Mouse (Mus musculus) spleen, embryonic (tissue): Measurements from ENCODE around the gene Gtpbp10.

Experiments used
- CTCF ChIA-PET: fragments of 350-600 bp; sonication (Branson Sonifier 250); formaldehyde crosslinking; loops from one replicate; lab custom pipeline; 2022; lab: Charles Lee

Gene Gtpbp10

DNA sequence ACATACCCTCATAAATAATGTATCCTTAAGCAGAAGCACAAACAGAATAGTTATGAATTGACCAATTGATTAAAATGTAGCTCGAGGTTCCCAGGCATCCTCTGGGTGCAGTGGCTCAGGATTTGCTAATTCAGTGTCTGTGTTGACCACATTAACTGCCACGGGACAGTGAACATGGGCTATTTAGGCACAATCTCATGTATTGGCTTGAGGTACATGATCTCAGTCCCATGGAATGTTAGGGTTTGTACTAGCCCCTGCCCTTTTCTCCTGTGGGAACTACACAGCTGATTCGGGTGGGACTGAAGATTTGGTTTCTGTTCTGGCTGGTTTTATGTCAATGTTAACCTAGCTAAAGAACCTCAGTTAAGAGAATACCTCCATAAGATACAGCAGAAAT lies 62.9 kb downstream of the Gtpbp10 start:
- CTCF ChIA-PET: no interaction called here

DNA sequence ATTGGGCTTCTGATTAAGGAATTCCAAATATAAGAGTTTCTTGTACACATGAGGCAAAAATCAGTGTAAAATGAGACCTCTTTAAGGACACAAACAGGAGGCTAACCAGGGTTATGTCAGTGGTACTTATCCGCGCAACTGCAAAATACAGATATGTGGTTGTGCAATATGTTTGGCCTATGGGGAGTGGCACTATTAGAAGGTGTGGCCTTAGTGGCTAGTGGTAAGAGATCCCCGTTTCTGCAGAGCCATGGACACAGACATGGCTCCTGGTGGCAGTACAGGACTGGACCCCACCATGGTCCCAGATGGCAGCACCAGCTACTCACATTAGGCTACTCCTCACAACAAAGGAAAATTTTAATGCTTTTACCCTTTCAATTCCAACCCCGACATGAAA lies 64.3 kb downstream of the Gtpbp10 start:
- CTCF ChIA-PET: no interaction called here

DNA sequence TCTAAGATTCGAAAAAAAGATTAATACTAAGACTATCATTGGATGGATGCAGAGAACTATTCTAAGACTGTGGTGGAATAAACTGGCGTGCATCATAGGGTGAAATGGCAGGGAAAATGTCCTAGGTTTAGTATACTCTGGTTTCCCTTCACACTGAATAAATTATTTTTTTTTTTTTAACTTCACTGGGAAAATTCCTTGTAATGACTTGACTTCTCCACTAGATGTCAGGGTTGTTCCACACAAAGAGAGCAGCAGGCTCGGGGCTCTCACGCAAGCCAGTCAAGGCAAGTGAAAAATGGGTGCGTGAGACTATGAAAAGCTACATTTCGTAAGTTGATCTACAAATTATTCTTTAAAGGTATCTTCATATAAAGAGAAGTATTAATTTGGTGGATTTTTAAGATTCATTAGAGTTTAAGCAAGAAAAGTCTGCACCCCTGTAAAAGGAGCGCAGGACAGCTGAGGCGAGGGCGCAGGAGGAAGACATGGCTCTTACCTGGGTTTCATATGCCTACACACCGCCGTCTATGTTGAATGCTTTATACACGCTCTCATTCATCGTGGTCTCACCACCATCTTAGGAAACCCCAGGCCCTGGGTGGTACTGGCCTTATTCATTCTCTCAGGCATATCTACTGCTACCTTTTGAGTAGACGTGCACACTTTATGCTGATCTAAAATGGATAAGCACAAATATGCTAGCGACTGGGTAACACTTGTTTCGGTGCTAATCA lies 64.9 kb downstream of the Gtpbp10 start:
- CTCF ChIA-PET: no interaction called here

DNA sequence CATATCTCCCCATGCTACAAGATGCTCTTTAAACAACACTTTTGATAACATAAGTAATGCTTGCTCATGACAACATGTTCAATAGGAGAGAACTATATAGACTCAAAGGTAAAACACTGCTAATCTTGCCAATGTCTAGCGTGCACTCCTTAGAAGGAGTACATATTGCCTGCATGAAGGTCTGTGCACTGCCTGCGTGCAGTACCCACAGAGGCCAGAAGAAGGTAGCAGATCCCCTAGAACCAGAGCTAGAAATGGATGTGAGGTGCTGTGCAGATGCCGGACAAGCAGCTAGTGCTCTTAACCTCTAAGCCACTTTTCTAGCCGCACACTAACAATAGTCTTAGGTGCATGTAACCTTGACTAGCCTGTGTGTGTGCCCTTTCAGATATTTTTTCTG lies 67.2 kb downstream of the Gtpbp10 start:
- CTCF ChIA-PET: no interaction called here
